Mouse (Mus musculus) left cerebral cortex, adult 9 months (tissue): Measurements from ENCODE around the gene Gm20431.
A peak's percentile ranks its signal among the peaks of the same experiment; 100 is the strongest.

Source experiments
- DNase-seq, 2 experiments: peaks; one replicate each; pipeline ENCODE4 v3.0.0; 2022; ENCODE audit warnings: low spot score in 2 of 2

Gene Gm20431

GRCm38 (mm10) chr2:167688498-167689451 is 27.5 kb upstream of the Gm20431 start, which contains the start of gene Cebpb:
TSS of gene Cebpb (plus strand) at chr2:167688915.
- peak in 1 of 2 experiments; percentile 72 for DNase-seq

DNA sequence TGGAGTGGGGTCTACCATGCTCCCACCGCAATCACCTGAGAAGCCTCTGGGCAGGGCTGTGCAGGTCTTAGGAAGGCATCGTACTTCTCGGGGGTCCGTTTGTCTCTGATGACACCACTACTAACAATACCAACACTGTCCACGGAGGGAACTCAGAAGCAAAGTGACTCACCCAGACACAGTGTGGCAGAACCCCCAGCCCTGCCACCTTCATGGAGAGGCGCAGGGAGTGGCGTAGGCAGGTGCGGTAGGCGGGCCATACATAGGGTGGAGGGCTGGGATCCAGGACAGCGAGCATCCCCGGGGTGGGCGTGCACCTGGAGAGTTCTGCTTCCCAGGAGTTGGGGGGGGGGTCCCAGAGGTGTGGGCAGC is 26.8 kb upstream of the Gm20431 start:
- DNase-seq, result peak in 1 of 2 experiments; percentile 37

GRCm38 (mm10) chr2:167687651-167688101 is 26.4 kb upstream of the Gm20431 start:
- no peak for DNase-seq

GRCm38 (mm10) chr2:167687250-167687586 is 25.9 kb upstream of the Gm20431 start:
- no peak for DNase-seq

DNA sequence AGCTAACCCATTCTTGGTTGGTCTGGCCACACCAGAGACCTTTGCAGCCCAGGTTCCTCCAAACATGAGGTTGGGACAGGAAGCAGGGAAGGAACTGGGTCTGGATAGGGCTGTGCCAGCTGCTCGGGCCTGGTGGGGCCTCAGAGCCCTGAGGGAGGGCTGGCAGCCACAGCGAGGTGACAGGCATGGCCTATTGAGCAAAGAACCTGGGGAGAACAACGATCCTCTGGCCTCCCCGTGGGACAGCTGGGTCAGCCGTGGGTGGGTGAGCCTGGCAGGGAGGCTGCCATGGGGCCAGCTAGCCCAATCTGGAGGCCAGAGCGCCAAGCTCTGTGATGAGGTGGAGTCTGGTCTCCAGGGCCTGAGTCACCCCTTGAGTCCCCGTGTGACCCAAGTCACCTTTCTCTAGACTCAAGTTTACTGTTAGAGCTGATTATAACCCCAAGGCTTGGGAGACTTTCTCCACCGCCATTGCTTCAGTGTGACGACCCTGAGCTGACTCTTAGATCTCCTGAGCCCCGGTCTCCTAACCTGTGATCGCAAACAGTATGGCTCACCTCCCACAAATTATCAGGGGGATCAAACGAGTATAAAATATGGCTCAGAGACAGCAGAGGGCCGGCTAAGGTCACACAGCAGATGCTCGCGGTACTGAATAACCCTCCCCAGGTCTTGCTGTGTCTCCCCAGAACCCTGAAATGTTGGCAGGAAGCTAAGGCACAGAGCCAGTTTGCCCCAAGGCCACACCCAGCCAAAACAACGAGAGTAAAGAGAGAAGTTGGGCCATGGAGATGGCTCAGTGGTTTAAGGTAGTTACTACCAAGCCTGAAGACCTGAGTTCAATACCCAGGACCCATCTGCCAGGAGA is 25.3 kb upstream of the Gm20431 start:
- no peak for DNase-seq

DNA sequence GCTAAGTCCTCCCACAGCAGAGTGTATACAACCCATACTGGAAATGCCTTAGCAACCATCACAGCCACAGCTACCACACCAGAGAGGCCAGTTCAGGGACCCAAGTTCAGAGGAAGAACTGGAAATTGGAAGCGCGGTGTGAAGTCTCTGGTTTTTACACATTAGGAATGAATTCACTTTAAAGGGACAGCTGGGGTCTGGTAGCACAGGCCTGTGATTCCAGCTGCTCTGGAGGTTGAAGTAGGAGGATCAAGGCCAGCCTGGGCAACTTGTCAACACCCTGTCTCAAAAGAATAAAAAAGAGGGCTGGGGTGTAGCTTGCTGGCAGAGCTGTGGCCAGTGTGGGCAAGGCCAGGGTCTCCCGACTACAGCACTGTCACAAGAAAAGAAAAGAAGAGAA is 24.6 kb upstream of the Gm20431 start:
- no peak for DNase-seq

GRCm38 (mm10) chr2:167685137-167685536 is 23.8 kb upstream of the Gm20431 start:
- DNase-seq, result peak; percentile 69 to 99

DNA sequence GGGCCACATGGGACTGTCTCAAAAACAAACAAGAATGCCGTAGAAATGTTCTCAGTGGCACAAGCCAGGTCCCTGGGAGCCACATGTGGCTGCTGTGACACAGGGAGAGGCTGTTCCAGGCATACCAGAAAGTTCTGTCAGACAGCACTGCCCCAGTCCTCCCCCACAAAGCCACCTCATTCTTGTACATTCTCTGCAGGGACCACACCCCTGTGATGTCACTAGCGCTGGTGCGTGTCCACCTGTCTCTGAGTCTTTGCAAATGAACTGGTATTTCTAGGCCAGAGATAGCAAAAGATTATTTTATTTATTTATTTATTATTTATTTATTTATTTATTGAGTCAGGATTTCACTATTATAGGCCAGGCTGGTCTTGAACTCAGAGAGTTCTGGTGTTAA is 22.4 kb upstream of the Gm20431 start:
- DNase-seq, result no peak

GRCm38 (mm10) chr2:167680657-167681056 is 19.4 kb upstream of the Gm20431 start:
- peak in 1 of 2 experiments; percentile 42 for DNase-seq

GRCm38 (mm10) chr2:167679902-167680430 is 18.7 kb upstream of the Gm20431 start:
- DNase-seq, result peak in 1 of 2 experiments; percentile 77

DNA sequence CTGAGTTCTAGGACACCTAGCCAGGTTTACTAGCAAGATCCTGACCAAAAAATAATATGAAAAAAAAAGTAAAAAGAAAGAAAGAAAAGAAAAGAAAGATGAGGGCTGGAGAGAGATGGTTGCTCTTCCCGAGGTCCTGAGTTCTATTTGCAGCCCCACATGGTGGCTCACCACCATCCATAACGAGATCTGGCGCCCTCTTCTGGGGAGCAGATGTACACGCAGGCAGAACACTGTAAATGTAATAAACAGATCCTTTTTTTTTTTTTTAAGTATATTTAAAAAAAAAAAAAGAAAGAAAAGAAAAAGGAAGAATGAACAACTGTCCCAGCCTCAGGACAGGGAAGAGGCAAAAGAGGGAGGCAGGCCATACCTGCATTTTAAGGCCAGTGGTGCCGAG is 17.3 kb upstream of the Gm20431 start:
- no peak for DNase-seq

DNA sequence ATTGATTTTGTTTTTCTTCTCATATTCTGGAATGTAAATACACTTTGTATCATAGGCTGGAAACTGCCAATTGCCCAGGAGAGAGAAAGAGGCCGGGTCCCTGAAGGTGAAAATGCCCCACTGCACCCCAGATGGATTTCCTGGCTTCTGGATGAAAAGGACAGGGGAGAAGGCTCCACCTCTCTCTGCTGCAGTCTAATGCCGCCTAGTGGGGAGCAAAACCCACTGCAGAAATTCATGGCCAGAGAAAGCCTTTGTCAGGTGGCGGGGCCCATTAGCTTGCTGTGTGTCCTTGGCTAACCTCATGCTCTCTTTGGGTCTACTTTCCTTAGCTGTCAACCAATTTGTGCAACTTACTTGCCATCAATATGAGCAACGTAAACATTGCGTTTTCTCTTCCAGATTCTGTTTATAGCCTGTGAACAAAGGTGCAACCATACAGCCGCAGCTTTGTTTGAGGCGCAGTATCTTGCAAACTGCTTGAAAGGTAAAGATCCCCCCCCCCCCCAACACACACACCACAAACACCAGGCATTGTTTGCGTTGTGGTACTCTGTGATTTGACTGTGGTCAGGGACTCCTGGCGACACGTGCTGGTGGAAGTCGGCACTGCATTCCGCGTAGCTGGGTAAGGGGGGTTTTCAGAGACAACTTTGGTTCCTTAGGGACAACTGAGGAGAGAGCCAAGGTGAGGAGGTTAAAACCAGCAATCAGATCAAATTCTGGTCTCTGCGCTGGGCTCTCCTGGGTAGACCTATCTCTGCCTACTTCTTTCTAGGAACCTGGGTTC is 14.0 kb upstream of the Gm20431 start:
- DNase-seq, result no peak

- DNase-seq, result no peak
These were observed 11.0 kb upstream of the Gm20431 start for GRCm38 (mm10) chr2:167672212-167672685.

DNA sequence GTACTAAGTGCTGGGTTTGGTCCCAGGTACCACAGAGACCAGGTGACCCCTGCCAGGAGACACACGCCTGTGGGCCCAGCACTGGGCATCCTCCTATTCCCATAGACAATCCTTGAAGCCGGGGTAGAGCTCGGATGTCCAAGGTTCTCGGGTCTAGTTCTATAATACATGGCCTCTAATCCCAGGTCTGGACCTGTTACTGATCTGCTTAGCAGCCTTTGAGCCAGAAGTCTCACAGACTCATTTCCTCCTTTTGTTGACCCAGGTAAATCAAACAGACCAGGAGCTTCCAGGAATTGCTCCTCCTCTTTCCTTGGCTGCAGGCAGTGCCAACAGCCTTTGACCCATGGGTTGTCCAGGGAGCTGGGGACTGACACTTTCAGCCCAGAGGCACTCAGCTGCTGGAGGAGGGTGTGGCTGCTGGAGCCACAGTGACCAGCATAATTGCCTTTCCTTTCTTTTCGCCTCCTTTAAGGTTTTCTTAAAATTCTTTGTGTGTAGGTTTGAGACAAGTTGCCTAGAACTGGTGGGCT is 9.9 kb upstream of the Gm20431 start:
- no peak for DNase-seq

DNA sequence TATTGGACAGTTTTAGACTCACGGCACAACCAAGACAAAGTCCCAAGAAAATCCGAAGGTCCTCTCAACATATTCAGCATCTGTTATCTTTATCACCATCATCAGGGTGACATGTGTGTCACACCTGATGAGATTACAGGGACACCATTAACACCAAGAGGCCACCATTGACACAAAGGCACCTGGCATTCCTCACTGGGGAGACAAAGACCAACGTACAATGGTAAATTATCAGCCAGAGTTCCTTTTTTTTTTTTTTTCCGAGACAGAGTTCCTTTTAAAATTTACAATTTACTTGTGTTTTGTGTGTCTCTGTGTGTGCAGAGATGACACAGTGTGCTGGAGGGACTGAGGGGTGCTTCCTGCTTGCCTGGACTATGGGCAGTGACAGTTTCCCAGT is 8.1 kb upstream of the Gm20431 start:
- DNase-seq, result no peak

- no peak for DNase-seq
These were observed 7.1 kb upstream of the Gm20431 start for GRCm38 (mm10) chr2:167668426-167668825.

DNA sequence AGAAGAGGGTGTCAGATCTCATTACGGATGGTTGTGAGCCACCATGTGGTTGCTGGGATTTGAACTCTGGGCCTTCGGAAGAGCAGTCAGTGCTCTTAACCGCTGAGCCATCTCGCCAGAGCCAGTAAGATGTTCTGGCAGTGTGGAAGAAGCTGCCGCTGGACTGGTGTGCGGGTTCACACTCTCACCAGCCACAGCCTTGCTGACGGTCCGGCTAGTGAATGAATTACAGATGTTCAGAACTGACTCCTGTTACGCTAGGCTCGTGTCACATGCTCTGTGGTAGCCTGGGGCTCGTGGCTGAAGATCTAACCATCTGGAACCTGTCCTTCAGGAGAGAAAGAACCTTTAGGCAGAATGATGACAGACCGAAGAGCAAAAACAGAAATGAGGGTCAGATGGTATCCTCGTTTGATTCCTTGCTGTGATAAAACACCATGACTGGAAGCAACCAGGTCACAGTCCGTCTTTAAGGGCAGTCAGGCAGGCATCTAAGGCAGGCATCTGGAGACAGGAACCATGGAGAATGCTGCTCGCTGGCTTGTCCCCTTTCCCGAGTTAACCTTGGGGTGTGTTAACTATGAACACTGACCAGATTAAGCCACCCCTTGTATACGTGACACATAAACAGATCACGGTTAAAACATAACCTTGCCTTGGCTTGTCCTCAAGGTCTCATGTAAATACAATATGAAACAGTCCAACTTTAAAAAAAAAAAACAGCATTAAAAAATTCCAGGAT is 4.8 kb upstream of the Gm20431 start:
- no peak for DNase-seq

GRCm38 (mm10) chr2:167662713-167663112 is 1.4 kb upstream of the Gm20431 start:
- no peak for DNase-seq

DNA sequence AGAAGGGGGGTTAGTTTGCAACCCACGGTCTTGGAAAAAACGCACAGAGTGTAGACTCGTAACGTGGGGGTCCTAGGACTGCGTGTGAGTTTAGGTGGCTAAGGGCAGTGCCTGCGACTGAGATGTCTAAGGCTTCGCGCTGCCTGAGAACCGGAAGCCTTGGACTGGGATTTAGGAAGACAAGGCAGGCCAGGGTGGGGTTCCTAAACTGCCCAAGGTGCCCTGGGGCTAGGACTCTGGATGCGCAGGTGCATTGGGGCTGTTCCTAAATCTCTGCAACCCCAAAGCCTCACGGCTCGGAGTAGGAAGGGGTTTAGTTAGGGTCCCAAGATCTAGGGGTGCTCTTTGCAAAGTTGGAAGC is 705 bp downstream of the Gm20431 start:
- DNase-seq, result no peak

DNA sequence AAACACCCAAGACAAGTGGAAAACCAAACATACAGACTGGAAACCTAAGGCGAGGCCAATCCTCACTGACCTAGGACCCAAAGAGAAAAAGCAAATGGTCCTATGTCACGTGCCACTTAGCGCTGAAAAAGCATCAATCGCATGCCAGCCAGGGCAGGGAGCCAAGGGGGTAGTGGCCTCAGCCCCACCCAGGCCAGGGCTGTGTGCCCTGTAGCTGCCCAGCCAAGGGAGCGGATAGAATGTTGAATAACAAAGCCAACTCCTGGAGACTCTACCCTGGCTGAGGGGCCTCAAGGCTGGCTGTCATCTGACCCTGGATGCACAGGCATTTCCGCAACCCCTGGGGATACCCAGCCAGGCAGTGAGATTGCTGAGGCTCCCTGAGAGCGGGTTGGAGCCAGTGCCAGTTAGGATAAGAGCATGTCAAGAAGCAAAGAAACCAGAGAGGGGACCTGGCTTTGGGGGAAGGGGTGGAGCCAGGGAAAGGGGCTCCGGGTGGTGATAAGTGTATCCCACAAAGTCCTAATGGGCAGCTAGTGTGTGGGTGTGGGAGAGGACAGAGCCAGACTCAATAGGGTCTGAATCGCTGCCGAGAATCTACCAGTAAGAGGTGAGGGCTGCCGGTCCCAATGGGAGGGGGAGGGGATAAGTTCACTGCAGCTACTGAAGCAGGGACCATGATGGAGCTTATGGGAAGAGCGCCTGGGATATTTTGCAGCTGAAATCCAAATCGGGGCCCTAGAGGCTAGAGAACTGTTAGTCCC is 1.3 kb downstream of the Gm20431 start:
- DNase-seq, result peak in 1 of 2 experiments; percentile 53
